Mouse (Mus musculus): Measurements from ENCODE around the gene Tmod2. TPM values are rescaled to one million over a fixed set of nuclear protein-coding genes. Genes with fewer than 3 reads are reported as not detected.

Tmod2 gene
- polyA plus RNA-seq, 1 experiment from 2014 or later: 36.0 TPM

DNA sequence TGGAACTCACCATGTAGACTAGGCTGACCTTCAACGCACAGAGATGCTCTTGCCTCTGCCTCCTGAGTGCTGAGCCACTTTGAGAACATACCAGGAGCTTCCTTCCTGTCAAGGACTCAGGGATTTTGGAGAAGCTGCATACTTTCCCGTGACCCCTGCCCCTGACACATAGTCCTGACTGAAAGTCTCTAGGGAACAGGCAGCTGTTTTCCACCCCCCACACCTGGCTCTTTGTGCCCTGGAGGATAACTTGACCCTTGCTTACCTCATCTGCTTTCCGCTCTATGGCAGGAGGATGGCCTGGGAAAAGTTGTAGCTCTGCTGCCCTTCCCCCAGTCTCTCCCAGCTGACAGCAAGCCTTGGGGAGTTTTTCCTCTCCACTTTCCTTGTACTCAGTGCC, 93.4 kb downstream of the Tmod2 start:
- Histone ChIP-seq H3K27me3 (no peaks in the 10 kb centered on the region), H3K4me2 (replicated peaks) (no peak overlapping the region), H3K36me3 (0 out of 2 replicates have a peak, but pooled peaks cover 3% of the 10 kb centered on the region), H3K9ac (no peak overlapping the region), H3K9me3 (no peaks in the 10 kb centered on the region), H3K27ac (no peak overlapping the region), H3K4me1 (no peaks in the 10 kb centered on the region), H3K4me3 (no peak overlapping the region)
- WGBS: 59% methylated on average over 3 of the region's 3 CpGs
- ATAC-seq (ENCODE audit: insufficient number of reproducible peaks, insufficient read depth, low FRiP score, low TSS enrichment): no peak

Other genes starting within 250 kb of the Tmod2 start
- 97.1 and 100 TPM in 2 replicates for gene Mapk6, start 201.3 kb downstream of the Tmod2 start, polyA plus RNA-seq (2016; fragmentation: Nextera tagmentation; extraction: Ambion mirVana)
- gene Leo1, start 169.8 kb downstream of the Tmod2 start, polyA plus RNA-seq (2016; fragmentation: Nextera tagmentation; extraction: Ambion mirVana): 52.7 and 53.5 TPM in 2 replicates
- gene Tmod3, start 51.7 kb downstream of the Tmod2 start, polyA plus RNA-seq (2016; fragmentation: Nextera tagmentation; extraction: Ambion mirVana): 106 and 110 TPM in 2 replicates
- 28.5 and 28.6 TPM in 2 replicates for gene Lysmd2, start 14.4 kb upstream of the Tmod2 start, polyA plus RNA-seq (2016; fragmentation: Nextera tagmentation; extraction: Ambion mirVana)
- 8.5 and 10.8 TPM in 2 replicates for gene Scg3, start 72.7 kb upstream of the Tmod2 start, polyA plus RNA-seq (2016; fragmentation: Nextera tagmentation; extraction: Ambion mirVana)
- gene Bmp5, start 164.0 kb upstream of the Tmod2 start, polyA plus RNA-seq (2016; fragmentation: Nextera tagmentation; extraction: Ambion mirVana): 6.4 and 8.0 TPM in 2 replicates

Measured in embryonic facial prominence, embryonic 12.5 days (tissue).